Mouse (Mus musculus): ENCODE measurements at regions not wholly inside any gene's neighbourhood (a gene's known extent, or its start where the extent isn't known, plus 50 kb on each side); places are given as distances from the start of the nearest gene placed in this dataset.
"Not testable (repeated sequence)": the region's sequence is repeated elsewhere in the genome, so short reads cannot be mapped to it uniquely, and the experiment has no call there.

GRCm38 (mm10) chr8:98955803-98956202 is 460.5 kb downstream of the Cdh8 start:
- DNase-seq, result no peak
- intact Hi-C loops (cut with DNase I), result no loop called here

DNA sequence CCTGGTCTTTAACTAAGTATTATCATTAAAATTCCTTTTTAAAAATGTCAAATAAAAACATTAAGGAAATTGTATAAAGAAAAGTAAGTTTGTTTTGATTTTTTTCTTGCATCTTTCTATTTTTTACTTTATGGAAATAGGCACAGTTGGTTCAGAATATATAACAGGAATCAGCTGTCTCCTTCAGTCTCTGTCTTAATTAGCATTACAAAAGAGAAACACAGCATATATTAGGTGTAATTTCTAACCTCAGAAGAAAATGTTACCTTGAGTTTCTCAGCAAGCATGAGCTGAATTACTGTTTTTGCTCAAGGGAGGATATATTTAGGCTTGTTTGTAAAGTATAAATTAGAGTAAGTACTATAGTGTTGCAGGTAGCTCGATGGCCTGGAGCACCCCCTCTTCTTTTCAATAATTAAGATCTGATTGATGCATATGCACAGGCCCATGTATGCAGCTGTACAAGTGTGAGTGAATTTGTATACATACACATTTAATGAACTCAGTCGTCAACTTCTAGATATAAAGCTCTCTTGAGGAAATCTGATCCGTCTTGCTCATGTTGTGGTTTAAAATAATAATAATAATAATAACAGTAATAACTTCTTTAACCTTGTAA is 503.0 kb downstream of the Cdh8 start:
- no peak for DNase-seq
- intact Hi-C loops (cut with DNase I), result no loop called here

DNA sequence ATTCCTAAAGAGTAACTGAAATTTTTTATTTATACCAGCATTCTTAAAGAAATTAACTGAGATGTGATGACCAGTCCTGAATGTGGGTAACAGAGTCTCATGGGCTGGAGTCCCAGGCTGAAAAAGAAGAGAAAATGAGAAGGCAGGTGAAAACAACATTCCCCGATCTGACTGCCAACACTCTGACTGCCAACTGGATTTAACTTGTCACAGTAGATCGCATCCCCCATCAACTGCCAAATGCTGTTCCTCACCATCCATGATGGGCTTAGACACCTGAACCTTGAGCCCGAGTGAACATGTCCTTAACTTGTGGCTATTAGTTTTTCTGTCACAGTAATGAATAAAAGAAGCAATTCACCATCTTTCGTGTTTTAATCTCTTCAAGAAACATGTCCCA is 522.9 kb downstream of the Cdh8 start:
- DNase-seq, result no peak
- intact Hi-C loops (cut with DNase I), result no loop called here

DNA sequence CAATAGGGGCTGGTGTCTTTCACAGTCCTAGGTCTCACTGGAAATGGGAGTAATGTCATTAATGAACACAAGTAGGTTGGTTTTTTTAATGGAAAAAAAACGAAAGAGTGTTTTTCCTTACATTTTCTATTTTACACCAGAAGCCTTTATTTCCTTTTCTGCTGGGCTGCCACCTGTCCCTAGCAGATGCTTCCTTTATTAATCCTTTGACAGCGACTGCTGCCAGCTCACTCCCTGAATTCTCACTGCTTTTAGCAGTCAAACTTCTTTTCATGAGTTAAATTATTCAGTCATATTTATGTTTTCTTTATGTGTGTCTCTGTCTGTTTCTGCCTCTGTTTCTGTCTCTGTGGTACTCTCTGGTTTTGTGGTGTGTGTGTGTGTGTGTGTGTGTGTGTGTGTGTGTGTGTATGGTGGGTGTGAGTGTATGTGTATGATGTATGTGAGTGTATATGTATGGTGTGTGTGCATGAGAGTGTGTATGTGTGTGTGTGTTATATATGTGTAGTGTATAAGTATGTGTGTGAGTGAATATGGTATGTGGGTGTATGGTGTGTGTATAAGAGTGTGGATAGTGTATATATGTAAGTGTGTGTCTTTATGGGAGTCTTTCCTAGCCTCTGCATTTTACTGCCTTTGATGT is 554.5 kb downstream of the Cdh8 start:
- DNase-seq, result no peak
- intact Hi-C loops (cut with DNase I), result no loop called here

DNA sequence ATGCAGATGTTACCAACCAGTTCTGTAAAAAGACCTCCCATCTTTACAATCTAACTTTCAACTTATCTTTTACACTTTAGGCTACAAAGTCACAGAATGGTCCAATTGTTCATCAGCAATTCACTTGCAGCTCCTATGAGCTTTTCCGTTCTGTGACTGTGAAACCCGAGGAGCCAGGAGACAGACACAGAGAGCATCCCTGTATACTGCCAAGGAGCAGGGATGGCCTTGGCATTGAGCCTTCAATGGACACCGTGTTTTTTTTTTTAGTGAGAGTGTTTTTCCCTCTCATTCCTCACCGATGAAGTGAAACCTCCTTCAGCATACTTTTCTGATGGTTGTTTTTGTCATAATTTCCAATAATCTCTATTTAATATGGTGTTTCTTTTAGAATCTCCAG is 555.1 kb downstream of the Cdh8 start:
- DNase-seq, result no peak
- intact Hi-C loops (cut with DNase I), result no loop called here

GRCm38 (mm10) chr8:98860416-98860815 is 555.9 kb downstream of the Cdh8 start:
- intact Hi-C loops (cut with DNase I), result no loop called here
- no peak for DNase-seq

DNA sequence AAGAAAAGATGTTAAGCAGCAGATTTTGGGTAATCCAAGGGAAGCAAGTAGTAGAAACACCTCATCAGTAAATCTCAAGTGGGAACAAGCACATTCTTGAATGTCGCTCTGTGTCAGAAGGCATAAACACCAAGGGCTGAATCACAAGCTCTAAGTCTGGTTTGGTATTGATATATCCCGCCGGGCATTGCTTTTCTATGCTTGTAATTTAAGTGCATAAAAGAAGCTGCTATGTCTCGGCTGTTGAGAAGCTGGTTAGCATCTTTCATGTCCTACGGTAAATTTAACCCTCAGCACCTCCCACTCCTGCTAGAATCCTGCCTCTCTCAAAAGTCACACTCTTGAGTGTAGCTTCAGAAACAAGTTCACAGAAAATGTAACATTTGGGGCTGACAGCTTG is 586.8 kb downstream of the Cdh8 start:
- intact Hi-C loops (cut with DNase I), result no loop called here
- DNase-seq, result no peak

GRCm38 (mm10) chr8:98829006-98829405 is 587.3 kb downstream of the Cdh8 start:
- intact Hi-C loops (cut with DNase I), result no loop called here

DNA sequence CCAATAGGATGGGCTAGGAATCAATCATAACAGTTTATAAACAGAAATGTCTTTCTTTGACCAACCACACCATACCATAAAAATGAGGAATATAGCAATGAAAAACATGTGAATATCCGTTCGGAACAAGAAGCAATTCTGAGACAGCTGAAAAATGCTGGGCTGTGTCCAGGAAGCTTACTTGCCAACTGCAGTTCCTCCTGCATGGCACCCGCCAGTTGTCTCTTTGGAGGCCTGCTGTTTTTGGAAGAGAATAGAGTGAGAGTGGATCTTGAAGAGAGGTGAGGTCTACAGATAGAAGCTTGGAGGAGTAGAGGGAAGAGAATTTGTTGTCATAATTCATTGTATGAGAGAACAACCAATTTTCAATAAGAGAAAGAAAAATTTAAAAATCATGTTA is 604.3 kb downstream of the Cdh8 start:
- no peak for DNase-seq
- intact Hi-C loops (cut with DNase I), result no loop called here

More at GRCm38 (mm10) chr8:98829006-98829405, 587.3 kb downstream of the Cdh8 start:
- no peak for DNase-seq

DNA sequence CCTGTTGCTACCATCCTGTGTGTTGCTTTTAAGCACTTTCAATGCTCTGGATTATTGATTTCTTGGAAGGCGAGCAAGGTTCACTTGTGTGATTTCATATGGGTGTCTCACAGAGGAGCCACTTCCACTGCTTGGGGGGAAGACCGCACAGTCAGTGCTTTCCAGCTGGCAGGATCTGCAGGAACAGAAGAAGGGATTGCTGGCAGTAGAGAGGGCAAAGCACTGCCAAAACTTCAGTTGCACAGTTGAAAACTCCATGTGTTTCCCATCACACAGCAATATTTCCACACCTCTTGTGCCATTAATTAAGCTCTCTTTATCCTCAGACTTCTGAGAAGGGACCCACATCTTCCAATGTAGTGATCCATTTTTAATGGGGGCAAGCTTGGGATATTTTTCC is 618.8 kb downstream of the Cdh8 start:
- intact Hi-C loops (cut with DNase I), result no loop called here
- no peak for DNase-seq

- no peak for DNase-seq
- intact Hi-C loops (cut with DNase I), result no loop called here
Observed at GRCm38 (mm10) chr8:98767036-98767435, 649.2 kb downstream of the Cdh8 start.

- DNase-seq, result no peak
- intact Hi-C loops (cut with DNase I), result no loop called here
Observed at GRCm38 (mm10) chr8:98756596-98756995, 659.7 kb downstream of the Cdh8 start.

- intact Hi-C loops (cut with DNase I), result no loop called here
- no peak for DNase-seq
Observed at GRCm38 (mm10) chr8:98755795-98756194, 660.5 kb downstream of the Cdh8 start.

DNA sequence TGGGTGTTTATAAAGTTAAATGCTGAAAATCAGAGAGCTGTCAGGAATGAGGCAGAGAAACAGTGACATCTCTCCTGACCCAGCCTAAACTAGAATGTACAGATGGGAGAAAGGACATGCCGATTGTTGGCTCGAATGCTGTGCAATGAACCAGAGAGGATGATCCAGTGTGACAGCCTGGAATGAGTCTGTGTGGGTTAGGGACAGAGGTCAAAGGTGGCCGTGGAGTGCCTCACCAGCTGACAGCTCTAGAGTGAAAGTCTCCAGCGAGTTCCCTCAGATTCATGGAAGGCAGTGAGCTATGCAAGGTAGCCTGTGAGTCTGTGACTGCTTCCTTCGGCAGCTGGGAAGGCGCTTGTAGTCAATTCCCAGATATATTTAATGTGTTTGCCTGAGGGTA is 663.9 kb downstream of the Cdh8 start:
- intact Hi-C loops (cut with DNase I), result no loop called here
- no peak for DNase-seq

DNA sequence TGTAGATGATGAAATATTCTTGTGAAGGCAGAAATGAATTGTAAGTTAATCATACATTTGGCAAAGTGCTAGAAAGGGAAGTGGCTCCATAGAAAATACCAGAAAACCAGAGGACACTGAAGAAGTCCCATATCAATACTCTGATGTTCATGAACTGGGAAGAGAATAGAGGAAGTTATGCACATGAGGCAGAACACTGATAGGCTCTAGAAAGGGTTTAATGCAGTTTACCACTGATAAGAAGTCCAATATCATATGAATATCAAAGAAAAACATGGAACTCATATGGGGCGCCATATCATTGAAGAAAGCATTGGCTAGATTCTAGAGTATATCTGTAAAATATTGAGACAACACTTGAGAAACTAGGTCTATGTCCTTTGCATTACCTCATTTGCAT is 708.5 kb downstream of the Cdh8 start:
- intact Hi-C loops (cut with DNase I), result loop anchor here (1.0 kb wide), 1 partner anchor 12 kb away; no protein-coding TSS in a partner anchor

GRCm38 (mm10) chr8:98706122-98706521 is 710.1 kb downstream of the Cdh8 start:
- intact Hi-C loops (cut with DNase I), result no loop called here

More for the DNA sequence above, 708.5 kb downstream of the Cdh8 start:
- DNase-seq, result no peak

DNA sequence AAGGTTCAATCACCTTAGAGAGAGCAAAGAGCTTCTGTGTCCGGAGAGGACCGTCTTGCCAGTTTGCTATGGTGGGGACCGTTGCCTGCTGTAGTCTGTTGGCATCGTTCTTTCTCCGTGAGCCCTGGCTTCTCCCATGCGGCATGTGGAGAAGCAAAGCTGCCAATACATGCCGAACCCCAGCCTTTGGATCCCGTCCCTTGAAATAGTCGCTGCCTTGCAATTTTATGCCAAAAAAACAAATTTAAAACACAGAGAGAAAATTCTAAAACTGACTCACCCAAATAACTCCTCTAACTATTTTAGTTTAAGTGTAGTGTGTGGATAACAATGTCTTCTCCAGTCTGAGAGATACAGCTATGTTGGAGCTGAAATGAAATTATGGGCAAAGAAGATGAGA is 731.1 kb downstream of the Cdh8 start:
- no peak for DNase-seq
- intact Hi-C loops (cut with DNase I), result no loop called here

More at GRCm38 (mm10) chr8:98706122-98706521, 710.1 kb downstream of the Cdh8 start:
- DNase-seq, result no peak

DNA sequence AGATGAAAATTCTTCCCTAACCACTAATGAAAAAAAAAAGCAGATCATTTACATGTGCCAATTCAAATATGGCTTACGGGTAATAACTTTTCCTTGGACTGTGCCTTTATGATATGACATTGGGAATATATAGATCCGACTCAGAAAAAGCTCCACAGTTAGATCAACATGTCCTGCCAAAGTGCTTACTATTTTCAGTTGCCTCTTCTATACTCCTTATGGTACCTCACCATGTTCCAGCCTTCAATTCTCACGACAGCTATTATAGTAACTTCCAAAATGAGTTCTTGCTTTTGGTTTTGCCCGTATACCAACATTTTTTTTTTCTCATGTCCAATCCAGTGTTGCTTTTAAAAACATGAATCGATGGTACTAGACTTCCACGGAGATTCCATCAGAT is 731.7 kb downstream of the Cdh8 start:
- no peak for DNase-seq
- intact Hi-C loops (cut with DNase I), result no loop called here

- no peak for DNase-seq
- intact Hi-C loops (cut with DNase I), result no loop called here
Observed at GRCm38 (mm10) chr8:98680065-98680464, 736.2 kb downstream of the Cdh8 start.

GRCm38 (mm10) chr8:98659287-98659686 is 757.0 kb downstream of the Cdh8 start:
- intact Hi-C loops (cut with DNase I), result no loop called here
- no peak for DNase-seq

GRCm38 (mm10) chr8:98652316-98652715 is 764.0 kb downstream of the Cdh8 start:
- DNase-seq; intact Hi-C loops (cut with DNase I): not testable (repeated sequence)

- intact Hi-C loops (cut with DNase I), result no loop called here
- no peak for DNase-seq
Observed at GRCm38 (mm10) chr8:98651010-98651409, 765.3 kb downstream of the Cdh8 start.

GRCm38 (mm10) chr8:98628151-98628550 is 788.1 kb downstream of the Cdh8 start:
- intact Hi-C loops (cut with DNase I), result no loop called here
- no peak for DNase-seq

All from heart, postnatal 36 days (tissue).